Mouse (Mus musculus): ENCODE results near the gene Bcl2l13.
"Not testable (repeated sequence)": the region's sequence is repeated elsewhere in the genome, so short reads cannot be mapped to it uniquely, and the experiment has no call there.

The Bcl2l13 gene

DNA sequence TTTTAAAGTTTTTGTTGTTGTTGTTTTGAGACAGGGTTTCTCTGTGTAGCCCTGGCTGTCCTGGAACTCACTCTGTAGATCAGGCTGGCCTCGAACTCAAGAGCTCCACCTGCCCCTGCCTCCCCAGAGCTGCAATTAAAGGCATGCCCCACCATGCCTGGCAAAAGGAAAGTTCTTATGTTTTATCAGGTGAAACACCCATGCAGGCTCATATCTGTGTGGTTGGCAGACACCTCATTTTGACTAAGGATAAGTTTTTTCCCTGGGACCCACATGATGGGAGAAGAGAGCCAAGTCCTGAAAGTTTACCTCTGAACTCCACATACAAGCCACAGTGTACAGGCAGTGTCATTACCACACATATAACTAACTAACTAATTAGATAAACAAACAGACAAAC is 6.0 kb upstream of the Bcl2l13 start:
- no peak for ATAC-seq (ENCODE audit: insufficient number of reproducible peaks, low FRiP score, low TSS enrichment)

DNA sequence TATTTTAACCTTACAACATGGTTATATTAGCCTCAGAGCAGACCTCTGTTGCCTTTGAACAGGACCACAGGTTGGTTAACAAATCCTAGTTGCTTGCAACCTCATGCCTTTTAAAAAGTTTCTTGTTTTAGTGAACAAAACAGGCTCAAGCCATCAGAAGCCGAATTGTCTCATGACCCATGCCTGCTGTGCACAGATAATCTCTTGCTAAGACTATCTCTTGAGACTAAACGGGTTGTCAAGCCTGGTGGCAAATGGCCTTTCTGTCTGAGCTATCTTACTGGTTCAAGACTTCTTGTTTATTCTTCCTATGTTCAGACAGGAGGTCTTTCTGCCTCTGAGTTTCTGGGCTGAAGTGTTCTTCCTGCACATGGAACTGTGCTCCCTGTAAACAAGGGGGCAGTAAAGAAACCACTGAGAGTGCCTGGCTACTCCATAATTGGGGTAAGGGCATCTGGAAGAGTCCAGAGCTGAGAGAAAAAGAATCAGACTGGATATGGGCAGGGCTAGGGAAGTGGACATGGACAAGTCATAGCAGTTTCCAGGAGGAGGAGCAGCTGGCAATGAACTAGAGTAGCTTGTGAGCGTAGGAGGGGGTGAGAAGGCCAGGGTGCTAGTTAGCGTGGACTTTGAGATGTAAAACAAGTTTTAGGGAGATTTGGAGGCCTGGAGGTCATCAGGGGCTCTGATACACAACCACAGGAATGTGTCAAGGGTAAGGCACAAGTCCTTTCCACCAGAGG is 5.0 kb upstream of the Bcl2l13 start:
- ATAC-seq (ENCODE audit: insufficient number of reproducible peaks, low FRiP score, low TSS enrichment) = no peak

DNA sequence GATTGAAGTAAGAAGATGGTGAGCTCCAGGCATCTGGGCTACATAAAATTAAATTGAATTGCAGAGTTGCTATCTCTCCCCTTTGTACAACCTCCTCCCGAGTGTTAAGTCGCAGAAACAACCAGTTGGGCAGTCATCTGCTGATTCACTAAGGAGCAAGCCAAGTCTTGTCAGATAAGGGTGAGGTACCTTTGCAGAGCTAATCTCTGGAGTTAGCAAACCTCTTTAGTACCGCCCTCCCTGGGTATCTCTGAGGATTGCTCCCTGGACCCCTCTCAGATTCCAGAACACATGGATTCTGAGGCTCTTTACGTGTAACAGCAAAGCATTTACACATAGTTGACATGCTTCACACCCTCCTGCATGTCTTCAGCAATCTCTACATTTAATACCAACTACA is 3.9 kb upstream of the Bcl2l13 start:
- no peak for ATAC-seq (ENCODE audit: insufficient number of reproducible peaks, low FRiP score, low TSS enrichment)

DNA sequence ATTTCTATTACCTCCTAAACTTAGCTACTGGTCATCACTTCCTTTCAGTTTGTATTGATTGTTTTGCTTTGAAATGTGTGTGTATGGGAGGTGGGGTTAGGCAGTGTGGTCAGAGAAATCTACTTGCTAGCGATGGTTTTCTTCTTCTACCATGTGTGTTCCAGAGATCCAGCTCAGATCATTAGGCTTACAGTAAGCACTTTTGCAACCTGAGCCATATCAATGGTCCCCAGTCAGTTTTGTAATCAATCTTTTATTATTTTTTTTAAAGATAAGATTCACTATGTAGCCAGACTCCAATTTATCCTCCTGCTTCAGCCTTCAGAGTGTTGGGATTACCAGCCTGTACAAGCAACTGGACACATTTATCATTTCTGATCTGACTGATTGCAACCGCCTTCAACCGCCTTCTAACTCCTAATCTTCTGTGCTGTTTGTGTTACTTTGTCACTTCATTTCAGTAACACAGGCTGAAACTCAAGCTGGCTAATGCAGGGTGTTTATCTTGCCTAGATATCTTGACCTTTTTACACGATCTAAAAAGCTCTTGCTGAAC is 1.2 kb upstream of the Bcl2l13 start:
- ATAC-seq (ENCODE audit: insufficient number of reproducible peaks, low FRiP score, low TSS enrichment) = no peak

DNA sequence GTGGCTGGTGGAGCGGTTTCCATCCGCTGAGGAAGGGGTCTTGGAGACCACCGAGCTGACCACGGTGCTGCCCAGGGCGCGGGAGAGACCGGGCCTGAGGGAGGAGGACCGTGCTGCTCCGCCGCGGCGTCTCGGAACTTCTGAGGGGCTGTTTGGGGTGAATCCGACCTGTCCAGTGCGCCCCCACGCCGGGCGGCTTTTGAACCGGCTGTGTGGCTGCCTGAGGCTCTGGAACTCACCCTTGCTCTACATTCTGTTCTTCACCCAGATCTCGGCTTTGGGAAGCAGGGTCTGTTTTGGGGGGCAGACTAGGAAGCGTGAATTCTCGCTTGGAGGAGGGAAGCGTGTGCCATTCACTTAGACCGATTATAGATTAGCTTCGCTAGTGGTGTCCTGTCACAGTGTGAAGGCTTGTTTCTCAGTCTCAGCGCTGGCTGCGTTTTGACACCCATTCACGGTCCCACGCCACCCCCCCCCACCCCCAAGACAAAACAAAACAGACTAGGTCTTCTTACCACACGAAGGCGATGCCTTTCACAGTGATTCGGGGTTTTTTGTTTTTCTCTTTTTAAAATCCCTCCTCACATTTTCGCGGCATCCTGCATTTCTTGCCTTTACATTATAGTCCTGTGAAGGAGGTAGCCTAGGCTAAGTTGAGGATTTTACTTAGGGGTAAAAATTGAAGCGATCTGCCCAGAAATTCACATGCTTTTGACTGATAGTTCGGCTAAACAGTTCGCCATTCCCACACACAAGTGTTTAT is 558 bp downstream of the Bcl2l13 start:
- ATAC-seq (ENCODE audit: insufficient number of reproducible peaks, low FRiP score, low TSS enrichment) = 0 out of 2 replicates have a peak, but pooled peaks have one; percentile 53

DNA sequence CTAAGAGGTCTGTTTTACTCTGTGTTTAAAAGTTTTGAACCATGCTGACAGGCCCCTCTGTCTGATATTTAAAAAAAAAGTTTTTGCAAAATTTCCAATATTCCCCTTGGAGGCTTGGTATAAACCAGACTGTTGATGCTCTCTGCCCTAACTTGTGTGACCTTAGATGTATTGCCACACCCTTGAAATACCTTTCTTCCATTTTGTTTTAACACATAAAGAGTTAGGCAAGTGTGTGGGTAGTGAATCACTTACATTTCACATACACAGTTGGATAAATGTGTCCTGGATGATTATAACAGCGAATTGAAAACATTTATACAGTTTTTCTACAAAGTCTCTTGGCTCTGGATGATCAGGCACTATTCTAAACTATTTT is 1.1 kb downstream of the Bcl2l13 start:
- no peak for ATAC-seq (ENCODE audit: insufficient number of reproducible peaks, low FRiP score, low TSS enrichment)

DNA sequence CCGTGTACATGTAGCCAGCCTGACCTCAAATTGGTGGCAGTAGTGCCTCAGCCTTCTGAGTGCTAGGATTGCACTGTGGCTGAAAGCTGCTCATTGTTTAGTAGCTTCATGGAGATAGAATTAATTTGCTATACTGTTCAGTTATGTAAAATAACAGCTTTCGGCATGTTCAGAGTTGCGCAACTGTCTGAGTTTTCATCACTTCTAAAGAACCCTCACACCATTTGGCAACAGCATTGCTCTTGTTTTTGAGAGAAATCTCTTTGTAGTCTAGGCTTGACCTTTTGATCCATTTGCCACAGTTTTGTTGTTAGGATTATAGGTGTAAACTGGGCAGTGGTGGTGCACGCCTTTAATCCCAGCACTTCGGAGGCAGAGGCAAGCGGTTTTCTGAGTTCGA is 4.2 kb downstream of the Bcl2l13 start:
- ATAC-seq (ENCODE audit: insufficient number of reproducible peaks, low FRiP score, low TSS enrichment) = no peak

DNA sequence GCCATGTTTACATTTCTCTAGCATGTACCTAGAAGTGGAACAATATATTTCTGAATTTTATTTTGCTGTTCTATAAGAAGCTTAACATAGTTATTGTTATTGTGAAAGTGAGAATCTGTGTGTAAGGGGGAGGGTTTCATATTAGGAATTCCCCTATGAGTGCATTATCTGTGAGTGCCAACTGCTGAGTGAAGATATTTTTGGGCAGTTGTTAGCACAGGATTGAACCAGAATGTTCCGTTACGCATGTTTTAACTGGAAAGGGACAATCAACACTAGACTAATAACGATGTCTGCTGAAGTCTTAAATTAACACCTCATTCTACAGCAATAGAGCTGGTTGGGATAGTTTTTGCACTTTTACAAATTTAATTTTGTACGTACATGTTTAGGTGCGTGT is 5.7 kb downstream of the Bcl2l13 start:
- no peak for ATAC-seq (ENCODE audit: insufficient number of reproducible peaks, low FRiP score, low TSS enrichment)

DNA sequence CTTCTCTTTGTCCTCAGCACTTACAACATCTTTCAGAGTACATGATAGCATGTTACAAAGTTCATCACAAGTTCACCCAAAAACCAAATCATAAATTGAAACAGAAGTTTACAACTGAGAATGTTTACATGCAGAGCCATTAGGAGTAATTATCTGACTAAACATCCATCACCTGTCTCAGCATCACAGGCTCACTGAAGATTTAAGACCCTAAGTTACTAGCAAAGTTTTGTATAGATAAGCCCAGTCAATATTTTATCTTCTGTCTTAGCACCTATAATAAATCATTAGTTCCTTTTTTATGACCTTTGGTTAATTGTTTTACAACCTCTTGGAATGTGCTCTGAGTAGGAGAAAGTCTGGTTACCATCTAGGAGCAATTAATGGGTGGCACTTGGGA is 14.7 kb downstream of the Bcl2l13 start:
- not testable (repeated sequence) for ATAC-seq (ENCODE audit: insufficient number of reproducible peaks, low FRiP score, low TSS enrichment)

DNA sequence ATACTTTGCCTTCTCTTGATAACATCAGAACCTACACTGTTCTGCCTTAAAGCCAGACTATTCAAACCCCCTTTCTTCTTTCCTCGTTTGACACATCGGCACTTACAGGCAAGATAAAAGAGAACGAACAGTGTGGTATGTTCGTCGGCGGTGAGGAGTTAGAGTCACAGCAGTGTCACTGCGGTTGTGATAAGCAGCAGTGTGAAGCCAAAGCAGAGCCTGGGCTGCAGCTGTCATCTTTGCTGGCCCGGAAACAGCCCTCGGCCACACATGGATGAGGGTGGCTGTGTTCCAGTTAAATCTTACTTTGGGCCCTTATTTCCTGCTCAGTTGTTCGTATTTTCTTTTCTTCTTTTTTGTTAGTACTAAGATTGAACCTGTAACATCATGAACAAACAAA is 18.4 kb downstream of the Bcl2l13 start:
- ATAC-seq (ENCODE audit: insufficient number of reproducible peaks, low FRiP score, low TSS enrichment) = no peak

DNA sequence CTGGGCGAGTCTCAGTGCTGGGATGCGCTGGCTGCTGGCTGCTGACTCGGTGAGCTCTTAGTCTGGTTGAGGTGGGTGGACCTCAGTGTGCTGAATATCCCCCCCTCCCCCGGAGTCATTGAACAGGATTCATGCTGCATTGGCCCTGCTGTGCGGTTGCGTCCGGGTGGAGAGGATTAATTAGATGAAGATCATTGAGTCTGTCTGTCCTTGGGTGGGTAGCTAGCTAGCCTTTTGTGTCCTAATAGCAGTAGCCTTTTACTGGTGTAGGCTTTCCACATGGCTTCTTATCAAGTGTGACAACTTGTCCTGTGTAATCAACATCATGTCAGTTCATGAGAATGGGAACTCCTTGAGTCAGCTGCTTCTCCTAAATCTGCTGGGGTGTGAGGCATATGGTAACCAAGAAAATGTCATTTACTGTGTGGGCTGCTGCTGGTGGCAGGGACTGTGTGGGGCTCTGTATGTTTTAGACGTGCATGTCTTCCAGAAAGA is 22.3 kb downstream of the Bcl2l13 start:
- peak; percentile 52; the same call in 1 of the 2 replicates for ATAC-seq (ENCODE audit: insufficient number of reproducible peaks, low FRiP score, low TSS enrichment)

DNA sequence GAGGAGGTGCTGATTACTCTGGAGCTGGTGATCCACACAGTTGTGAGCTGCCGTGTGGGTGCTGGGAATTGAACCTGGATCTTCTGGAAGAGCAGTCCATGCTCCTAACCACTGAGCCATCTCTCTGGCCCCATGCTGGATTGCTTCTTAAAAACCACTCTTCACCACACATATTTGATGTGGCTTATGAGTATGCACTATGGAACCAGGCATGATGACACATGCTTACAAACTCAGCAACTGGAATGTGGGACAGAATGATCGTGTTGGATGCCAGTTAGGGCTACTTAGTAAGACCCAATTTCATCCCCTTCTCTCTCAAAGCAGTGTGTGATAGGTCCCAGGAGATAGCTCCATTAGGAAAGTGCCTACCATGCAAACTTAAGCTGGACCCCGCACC is 24.1 kb downstream of the Bcl2l13 start:
- ATAC-seq (ENCODE audit: insufficient number of reproducible peaks, low FRiP score, low TSS enrichment) = no peak

DNA sequence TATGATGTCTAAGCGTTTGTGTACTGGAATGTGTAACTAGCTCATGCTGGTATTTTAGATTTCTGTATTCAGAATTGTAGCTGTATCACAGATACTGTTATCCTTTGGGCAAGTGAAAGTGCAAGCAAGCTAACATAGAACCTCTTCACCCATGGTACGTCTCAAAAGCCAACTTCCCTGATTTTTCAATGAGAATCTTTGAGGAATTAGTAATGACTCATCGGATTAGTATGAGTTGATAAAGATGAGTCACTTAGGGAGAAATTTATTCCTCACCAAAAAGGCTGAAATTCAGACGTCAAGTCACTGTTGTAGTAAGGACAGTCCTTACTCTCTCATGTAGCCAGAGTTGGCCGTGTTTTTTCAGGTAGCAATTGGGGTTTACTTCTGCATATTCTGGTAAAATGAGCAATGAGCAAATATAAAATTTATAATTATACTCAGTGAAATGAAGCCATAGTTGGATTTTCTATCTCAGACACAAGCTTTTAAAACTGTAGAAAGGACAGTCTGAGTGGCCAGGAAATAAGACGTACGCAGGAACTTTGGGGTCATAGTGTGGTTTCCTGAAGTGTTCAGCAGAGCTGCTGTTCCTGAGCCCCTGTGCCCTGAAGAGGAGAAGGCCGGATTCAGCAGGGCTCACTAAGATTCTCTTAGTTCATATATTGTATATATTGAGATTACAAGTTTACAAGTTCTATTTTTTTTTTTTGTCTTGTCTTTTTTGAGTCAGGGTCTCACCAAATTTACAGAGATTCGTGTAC is 30.2 kb downstream of the Bcl2l13 start:
- ATAC-seq (ENCODE audit: insufficient number of reproducible peaks, low FRiP score, low TSS enrichment) = no peak

DNA sequence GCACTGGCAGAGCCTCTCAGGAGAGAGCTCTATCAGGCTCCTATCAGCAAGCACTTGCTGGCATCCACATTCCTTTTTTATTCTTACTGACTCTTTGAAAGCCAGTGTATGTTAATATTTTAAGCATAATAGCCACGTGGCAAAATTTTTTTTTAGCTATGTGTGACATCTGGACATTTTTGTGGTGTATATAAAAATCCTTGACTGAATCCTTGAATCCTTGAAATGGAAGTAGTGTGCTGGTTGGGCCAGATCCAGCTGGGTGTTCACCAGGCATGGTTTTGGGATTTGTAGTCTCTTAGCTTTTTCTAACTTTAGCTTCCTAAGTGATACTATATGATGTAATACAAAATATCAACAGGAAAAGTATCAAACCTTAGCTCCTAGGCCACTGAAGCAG is 32.8 kb downstream of the Bcl2l13 start:
- no peak for ATAC-seq (ENCODE audit: insufficient number of reproducible peaks, low FRiP score, low TSS enrichment)

DNA sequence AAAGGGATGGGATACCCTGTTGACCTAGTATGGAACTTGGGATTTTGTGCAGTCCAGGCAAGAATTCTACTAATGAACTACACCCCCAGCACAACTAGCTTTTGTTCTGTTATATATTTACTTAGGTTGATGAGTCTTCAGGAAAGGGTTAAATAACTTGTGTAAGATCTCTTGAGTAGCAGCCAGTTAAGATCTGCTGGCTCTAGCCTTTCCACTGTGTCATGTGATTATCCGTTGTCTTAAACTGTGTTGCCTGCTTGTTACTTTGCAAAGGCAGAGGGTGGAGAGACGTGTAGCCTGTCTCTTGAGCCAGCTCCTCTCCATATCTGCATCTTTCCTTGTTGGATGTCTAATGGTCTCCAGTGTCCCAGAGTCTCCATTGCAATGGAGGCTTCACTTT is 35.3 kb downstream of the Bcl2l13 start:
- ATAC-seq (ENCODE audit: insufficient number of reproducible peaks, low FRiP score, low TSS enrichment) = no peak

DNA sequence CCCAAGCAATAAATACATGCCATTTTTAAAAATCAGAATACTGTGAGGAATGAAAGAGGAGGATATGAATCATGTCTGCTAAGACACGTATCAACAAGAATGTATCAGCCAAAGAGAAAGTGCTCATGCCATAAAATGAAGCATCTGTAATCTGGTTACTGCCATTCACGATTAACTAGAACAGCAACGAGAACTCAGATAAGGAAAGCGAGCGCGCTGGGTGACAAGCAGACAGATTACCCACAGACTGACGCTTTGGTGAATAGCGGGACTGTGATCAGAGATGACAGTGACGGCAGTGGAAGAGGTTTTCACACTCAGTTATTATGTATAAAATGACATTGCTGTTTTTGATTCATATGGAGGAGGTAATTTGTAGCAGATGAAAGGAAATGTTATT is 37.9 kb downstream of the Bcl2l13 start:
- ATAC-seq (ENCODE audit: insufficient number of reproducible peaks, low FRiP score, low TSS enrichment) = no peak

DNA sequence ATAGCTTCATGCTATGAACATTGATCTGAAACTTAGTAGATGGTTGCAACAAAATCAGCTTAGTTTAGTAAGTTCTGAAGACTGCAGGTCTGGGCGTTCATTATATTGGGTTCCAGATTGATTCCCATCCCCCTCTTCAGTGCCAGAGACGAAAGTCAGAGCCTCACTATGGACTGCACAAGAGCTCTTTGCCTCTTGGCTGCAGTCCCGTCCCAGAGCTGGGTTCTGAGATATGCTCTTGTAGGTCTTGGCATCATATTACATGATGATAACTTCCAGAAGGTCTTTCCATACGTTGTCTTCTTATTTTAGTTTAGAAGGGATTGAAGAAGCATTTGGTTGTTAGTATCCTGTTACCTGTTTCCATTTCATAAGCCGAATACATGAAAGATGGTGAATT is 43.0 kb downstream of the Bcl2l13 start:
- no peak for ATAC-seq (ENCODE audit: insufficient number of reproducible peaks, low FRiP score, low TSS enrichment)

DNA sequence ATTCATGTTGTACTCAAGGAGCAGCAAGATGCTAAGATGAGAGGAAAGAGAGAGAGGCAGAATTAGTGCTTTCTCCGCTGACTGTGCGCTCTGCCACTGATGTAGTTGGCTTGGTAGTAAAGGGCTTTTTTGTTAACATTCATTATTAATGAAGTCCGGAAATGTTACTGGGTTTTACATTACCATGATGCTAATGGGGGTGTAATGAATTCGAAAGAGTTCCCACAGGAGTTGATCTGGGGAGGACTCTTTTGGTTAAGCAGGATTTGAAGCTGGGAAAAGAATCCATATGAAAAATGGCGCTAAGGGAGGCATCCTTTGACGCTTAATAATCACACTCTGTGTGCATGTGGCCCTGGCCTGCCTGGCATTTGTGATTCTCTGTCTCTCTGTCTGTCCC is 48.4 kb downstream of the Bcl2l13 start:
- no peak for ATAC-seq (ENCODE audit: insufficient number of reproducible peaks, low FRiP score, low TSS enrichment)

DNA sequence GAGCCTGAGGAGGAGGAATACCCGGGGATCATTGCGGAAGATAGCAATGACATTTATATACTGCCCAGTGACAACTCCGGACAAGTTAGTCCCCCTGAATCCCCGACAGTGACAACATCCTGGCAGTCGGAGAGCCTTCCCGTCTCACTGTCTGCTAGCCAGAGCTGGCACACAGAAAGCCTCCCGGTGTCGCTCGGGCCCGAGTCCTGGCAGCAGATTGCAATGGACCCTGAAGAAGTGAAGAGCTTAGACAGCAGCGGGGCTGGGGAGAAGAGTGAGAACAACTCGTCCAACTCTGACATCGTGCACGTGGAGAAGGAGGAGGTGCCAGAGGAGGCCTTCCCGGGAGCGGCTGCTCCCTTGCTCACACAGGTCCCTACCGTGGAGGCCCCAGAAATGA is 50.7 kb downstream of the Bcl2l13 start:
- ATAC-seq (ENCODE audit: insufficient number of reproducible peaks, low FRiP score, low TSS enrichment) = no peak

DNA sequence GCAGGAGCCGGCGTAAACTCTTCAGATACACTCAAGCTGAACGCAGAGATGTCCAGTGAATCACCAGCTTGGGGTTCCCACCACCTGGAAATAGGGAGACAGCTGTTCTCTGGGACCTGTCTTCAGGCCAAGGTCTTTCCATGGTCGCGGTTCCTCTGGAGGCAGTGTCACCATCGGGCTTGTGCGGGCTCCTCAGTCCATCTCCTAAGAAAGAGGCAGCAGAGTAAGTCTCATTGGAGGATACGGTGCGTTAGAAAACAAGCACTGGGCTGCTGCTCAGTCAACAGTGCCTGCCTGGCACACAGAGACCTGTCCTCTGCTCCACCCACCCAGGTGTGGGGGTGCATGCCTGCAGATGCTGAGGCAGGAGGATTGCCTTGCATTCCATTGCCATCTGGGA is 58.1 kb downstream of the Bcl2l13 start:
- no peak for ATAC-seq (ENCODE audit: insufficient number of reproducible peaks, low FRiP score, low TSS enrichment)

DNA sequence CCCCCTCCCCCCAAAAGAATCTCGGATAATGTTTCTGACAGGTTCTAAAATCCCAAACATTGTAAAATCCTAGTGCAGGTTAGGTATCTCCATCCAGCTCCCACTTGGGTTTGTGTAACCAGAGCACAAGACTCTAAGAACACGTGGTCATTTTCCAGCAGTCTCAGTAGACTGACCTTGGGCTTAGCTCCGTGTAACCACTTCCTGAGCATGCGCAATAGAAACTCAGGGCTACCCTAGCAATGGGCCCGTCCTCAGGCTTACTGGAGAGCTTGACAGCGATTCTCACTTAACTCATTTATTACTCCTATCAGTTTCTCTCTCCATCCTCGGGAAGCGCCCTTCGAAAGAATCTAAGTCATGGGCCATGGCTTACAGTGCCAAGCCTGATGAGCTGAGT is 58.5 kb downstream of the Bcl2l13 start:
- no peak for ATAC-seq (ENCODE audit: insufficient number of reproducible peaks, low FRiP score, low TSS enrichment)
